Mouse (Mus musculus) liver, embryonic 14.5 days (tissue): ENCODE data around the gene Nop58. TPM values are rescaled to one million over a fixed set of nuclear protein-coding genes. Genes with fewer than 3 reads are reported as not detected.

ENCODE experiments used
- ATAC-seq: fragments of 200-750 bp; cut with Nextera tagmentation; 2 replicates; pipeline ENCODE4 v1.8.0; 2017; ENCODE audit warnings: moderate number of reproducible peaks, mild to moderate bottlenecking, moderate library complexity; ENCODE audit not compliant: insufficient read depth
- DNase-seq, 3 experiments: peaks; one replicate each; pipeline ENCODE4 v3.0.0-alpha.2; 2012 to 2013; ENCODE audit warnings: low read depth in 3 of 3, low spot score in 3 of 3
- H3K27ac ChIP-seq: fragments of 300-500 bp; sonication (generic); 2 replicates; pipeline ENCODE4 v1.5.1; 2014; ENCODE audit warnings: moderate library complexity, mild to moderate bottlenecking, control low read depth, inconsistent platforms
- H3K27me3 ChIP-seq: fragments of 300-500 bp; sonication (generic); 2 replicates; pipeline ENCODE4 v1.6.1; 2014; ENCODE audit warnings: mild to moderate bottlenecking, low read length, moderate library complexity; ENCODE audit not compliant: control insufficient read depth, insufficient read depth
- H3K36me3 ChIP-seq: fragments of 300-500 bp; sonication (generic); replicated peaks from 2 replicates; pipeline ENCODE4 v1.6.1; 2014; ENCODE audit warnings: low read depth; ENCODE audit not compliant: control insufficient read depth, insufficient read depth
- H3K4me1 ChIP-seq, 2 experiments: fragments of 200-500 bp in 1 of 2; fragments of 300-500 bp in 1 of 2; sonication (generic) in 1 of 2; replicated peaks; 2 replicates each; pipeline ENCODE4 v1.6.1; 2012 to 2014; ENCODE audit warnings: antibody characterized with exemption in 1 of 2, inconsistent platforms in 1 of 2, low read length in 1 of 2; ENCODE audit not compliant: control insufficient read depth in 2 of 2, insufficient read depth in 2 of 2
- H3K4me2 ChIP-seq: fragments of 300-500 bp; sonication (generic); 2 replicates; pipeline ENCODE4 v1.6.1; 2014; ENCODE audit warnings: low read depth, mild to moderate bottlenecking, control low read depth, moderate library complexity
- H3K4me3 ChIP-seq, 2 experiments: fragments of 200-500 bp in 1 of 2; fragments of 300-500 bp in 1 of 2; sonication (generic) in 1 of 2; 2 replicates each; pipeline ENCODE4 v1.5.1; 2012 to 2014; ENCODE audit warnings: low read depth in 2 of 2, low read length in 2 of 2, mild to moderate bottlenecking in 2 of 2, control low read depth in 1 of 2, inconsistent platforms in 1 of 2, moderate library complexity in 1 of 2; ENCODE audit not compliant: insufficient read depth in 1 of 2
- H3K9ac ChIP-seq: fragments of 300-500 bp; sonication (generic); replicated peaks from 2 replicates; pipeline ENCODE4 v1.6.1; 2014; ENCODE audit warnings: mild to moderate bottlenecking, control low read depth, moderate library complexity
- H3K9me3 ChIP-seq: fragments of 300-500 bp; sonication (generic); 2 replicates; pipeline ENCODE4 v1.6.1; 2016; ENCODE audit warnings: low read length, mixed read lengths; ENCODE audit not compliant: control insufficient read depth
- CTCF ChIP-seq: IDR thresholded peaks from 2 replicates; pipeline ENCODE4 v1.5.1; 2016; ENCODE audit warnings: antibody characterized with exemption, low read depth, control low read depth
- EP300 ChIP-seq: IDR thresholded peaks from 2 replicates; pipeline ENCODE4 v1.6.1; 2016; ENCODE audit warnings: antibody characterized with exemption, low read depth
- WGBS: fragments of 180-500 bp; shearing (Covaris S2); extraction: QIAGEN DNeasy Blood & Tissue Kit; methylation state at CpG from one replicate; pipeline ENCODE4 v1.1.7; 2014; ENCODE audit not compliant: insufficient replicate concordance; 5-methylcytosine and 5-hydroxymethylcytosine counted together
- polyA plus RNA-seq, 2 experiments: library from polyadenylated mRNA; depleted of rRNA in 1 of 2; stranded (reverse) in 1 of 2; unstranded in 1 of 2; fragments of >200 nt; fragmentation: Nextera tagmentation in 1 of 2; extraction: Ambion mirVana in 1 of 2; gene quantifications; 2 replicates each; pipeline versions ENCODE4 v1.2.1 to v1.2.3; 2012 to 2014

The Nop58 gene
- polyA plus RNA-seq, 2 experiments: 76.0 to 124 TPM

DNA sequence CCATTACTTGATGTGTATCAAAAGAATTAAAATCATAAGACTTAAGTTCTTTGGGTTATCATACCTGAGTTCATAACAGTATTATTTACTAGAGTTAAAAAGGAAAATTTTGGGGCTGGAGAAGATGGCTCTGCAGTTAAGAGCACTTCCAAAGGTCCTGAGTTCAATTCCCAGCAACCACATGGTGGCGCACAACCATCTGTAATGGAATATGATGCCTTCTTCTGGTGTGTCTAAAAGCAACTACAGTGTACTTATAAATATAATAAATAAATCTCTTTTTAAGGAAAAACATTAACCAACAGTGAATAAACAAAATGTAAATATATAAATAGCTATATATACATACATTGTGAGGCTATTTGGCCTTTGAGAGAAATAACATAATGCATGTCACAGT, 17.0 kb downstream of the Nop58 start:
- no peak overlapping the region for H3K4me2 ChIP-seq
- H3K9me3 ChIP-seq: no peaks in the 10 kb centered on the region
- no peaks in the 10 kb centered on the region for H3K4me1 ChIP-seq
- TF ChIP-seq EP300 (no peak), CTCF (peak; percentile 8; the same call in 1 of the 2 replicates)
- ATAC-seq (no peak), DNase-seq (no peak)
- H3K36me3 ChIP-seq: peaks cover 71% of the 10 kb centered on the region
- no peaks in the 10 kb centered on the region for H3K27me3 ChIP-seq
- no peak overlapping the region for H3K27ac ChIP-seq
- H3K4me3 ChIP-seq: no peak overlapping the region
- 85% methylated on average over 1 of the region's 1 CpGs for WGBS
- H3K9ac ChIP-seq: no peak overlapping the region

- no peak for ATAC-seq
- Histone ChIP-seq H3K9me3 (no peaks in the 10 kb centered on the region), H3K4me2 (no peak overlapping the region), H3K4me1 (no peaks in the 10 kb centered on the region), H3K9ac (no peak overlapping the region), H3K27ac (no peak overlapping the region), H3K27me3 (no peaks in the 10 kb centered on the region), H3K4me3 (no peak overlapping the region), H3K36me3 (peaks cover 9% of the 10 kb centered on the region)
- 24% methylated on average over 4 of the region's 4 CpGs for WGBS
- peak; percentile 17 to 26 (median 24) for DNase-seq
- TF ChIP-seq EP300: no peak
- peak; percentile 56 for TF ChIP-seq CTCF
Measured at GRCm38 (mm10) chr1:59719900-59720299, 35.1 kb downstream of the Nop58 start.

DNA sequence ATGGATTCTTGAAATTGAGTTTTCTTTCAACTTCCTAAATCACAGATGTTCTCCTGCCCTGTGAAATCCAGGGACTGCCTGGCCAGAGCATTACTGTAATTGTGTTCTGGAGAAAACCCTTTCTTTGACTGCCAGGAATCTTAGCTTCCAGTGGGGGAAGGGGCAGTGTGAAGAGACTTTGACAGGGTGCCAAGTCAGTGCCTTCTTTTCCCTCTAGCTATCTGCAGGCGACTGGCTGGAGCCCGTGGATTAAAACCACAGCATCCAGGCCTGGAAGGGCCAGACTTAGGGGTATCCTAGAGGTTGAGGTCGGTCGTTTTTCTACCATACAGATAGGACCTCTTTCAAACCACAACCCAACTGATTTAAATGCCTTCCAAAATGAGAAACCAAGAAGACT, 40.9 kb downstream of the Nop58 start:
- Histone ChIP-seq H3K9me3 (no peaks in the 10 kb centered on the region), H3K4me3 (no peak overlapping the region), H3K27me3 (no peaks in the 10 kb centered on the region), H3K4me2 (no peak overlapping the region), H3K9ac (no peak overlapping the region), H3K27ac (no peak overlapping the region), H3K4me1 (no peaks in the 10 kb centered on the region), H3K36me3 (no peaks in the 10 kb centered on the region)
- ATAC-seq (no peak), DNase-seq (no peak)
- WGBS: 41% methylated on average over 4 of the region's 4 CpGs
- TF ChIP-seq CTCF (no peak), EP300 (no peak)

GRCm38 (mm10) chr1:59730106-59730505, 45.3 kb downstream of the Nop58 start:
- no peak overlapping the region for H3K4me2 ChIP-seq
- H3K27ac ChIP-seq: no peak overlapping the region
- no peaks in the 10 kb centered on the region for H3K9me3 ChIP-seq
- H3K4me1 ChIP-seq: no peaks in the 10 kb centered on the region
- H3K4me3 ChIP-seq: no peak overlapping the region
- 78% methylated on average over 8 of the region's 8 CpGs for WGBS
- no peaks in the 10 kb centered on the region for H3K36me3 ChIP-seq
- no peak overlapping the region for H3K9ac ChIP-seq
- ATAC-seq (no peak), DNase-seq (no peak)
- no peaks in the 10 kb centered on the region for H3K27me3 ChIP-seq
- TF ChIP-seq EP300 (no peak), CTCF (no peak)

DNA sequence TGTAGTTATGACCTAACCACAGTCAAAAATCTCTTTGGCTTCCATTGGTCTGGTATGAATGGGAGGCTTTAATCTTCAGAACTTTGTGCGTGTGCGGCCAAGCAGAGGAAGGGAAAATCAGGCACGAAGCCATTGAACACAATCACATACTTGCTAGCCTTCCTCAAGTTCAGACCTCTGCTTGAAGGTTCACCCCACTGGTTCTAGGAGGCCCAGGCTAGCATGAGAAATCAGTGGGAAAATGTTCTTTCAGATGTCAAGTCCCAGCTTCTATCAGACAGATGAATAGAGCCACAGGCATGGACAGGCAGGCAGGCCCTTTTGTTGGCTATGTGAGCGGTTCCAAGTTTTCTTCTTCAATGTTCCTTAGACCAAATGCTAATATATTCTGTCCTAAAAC, 46.0 kb downstream of the Nop58 start:
- Histone ChIP-seq H3K27me3 (no peaks in the 10 kb centered on the region), H3K27ac (no peak overlapping the region), H3K9me3 (no peaks in the 10 kb centered on the region), H3K36me3 (no peaks in the 10 kb centered on the region), H3K4me3 (no peak overlapping the region), H3K9ac (no peak overlapping the region), H3K4me1 (no peaks in the 10 kb centered on the region), H3K4me2 (no peak overlapping the region)
- TF ChIP-seq CTCF (no peak), EP300 (no peak)
- no peak for ATAC-seq
- 84% methylated on average over 4 of the region's 4 CpGs for WGBS
- no peak for DNase-seq
